Mouse (Mus musculus): ENCODE measurements at regions not wholly inside any gene's neighbourhood (a gene's known extent, or its start where the extent isn't known, plus 50 kb on each side); places are given as distances from the start of the nearest gene placed in this dataset.

DNA sequence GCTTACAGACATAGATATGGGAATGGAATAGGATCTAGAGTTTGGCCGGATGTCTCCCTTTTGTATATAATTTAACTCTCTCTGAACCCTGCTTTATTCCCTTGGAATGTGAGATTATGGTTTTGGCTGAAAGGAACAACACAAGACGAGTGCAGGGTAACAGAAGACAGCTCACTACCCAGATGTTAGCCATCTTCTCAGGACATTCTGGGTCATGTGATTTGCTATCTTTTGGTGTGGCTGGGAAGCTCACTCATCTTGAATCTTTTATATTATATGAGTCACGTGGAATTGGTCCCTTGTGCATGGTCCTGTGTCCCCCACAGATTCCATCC lies 108.6 kb upstream of the Tmc3 start:
- 28% methylated on average over 3 of the region's 3 CpGs for WGBS
- H3K4me1 ChIP-seq, result peaks cover 43% of the 10 kb centered on the region
- no peak overlapping the region for H3K4me3 ChIP-seq
- peak overlapping the region; percentile 92 for H3K27ac ChIP-seq
- H3K4me2 ChIP-seq, result no peak overlapping the region; the same call in 1 of the 2 replicates
- no peaks in the 10 kb centered on the region for H3K9me3 ChIP-seq
- H3K9ac ChIP-seq, result no peak overlapping the region
- no peaks in the 10 kb centered on the region for H3K27me3 ChIP-seq
- no peak for ATAC-seq (ENCODE audit: insufficient number of reproducible peaks, insufficient read depth, low FRiP score, low TSS enrichment, low read depth)
- H3K36me3 ChIP-seq, result no peaks in the 10 kb centered on the region

DNA sequence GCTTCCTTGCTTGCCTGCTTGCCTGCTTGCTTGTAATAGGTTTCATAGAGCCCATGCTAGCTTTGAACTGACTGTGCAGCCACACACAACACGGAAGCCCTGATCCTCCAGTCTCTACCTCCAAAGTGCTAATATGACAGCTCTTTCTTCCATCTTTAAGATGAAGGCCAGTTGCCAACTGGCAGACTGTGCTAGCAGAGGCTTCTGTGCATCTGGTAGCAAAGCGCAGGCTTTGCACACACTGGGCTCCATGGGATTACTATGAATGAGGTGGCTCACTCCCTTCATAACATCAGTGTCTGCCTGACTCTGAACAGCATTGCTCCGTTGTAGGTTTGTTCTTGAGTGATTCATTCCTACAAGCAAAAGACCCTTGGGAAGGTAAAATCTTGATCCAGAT lies 107.9 kb upstream of the Tmc3 start:
- Histone ChIP-seq H3K4me3 (no peak overlapping the region), H3K9me3 (no peaks in the 10 kb centered on the region), H3K4me1 (peaks cover 43% of the 10 kb centered on the region), H3K36me3 (no peaks in the 10 kb centered on the region), H3K9ac (no peak overlapping the region), H3K27ac (peak overlapping the region; percentile 92), H3K4me2 (no peak overlapping the region), H3K27me3 (no peaks in the 10 kb centered on the region)
- ATAC-seq (ENCODE audit: insufficient number of reproducible peaks, insufficient read depth, low FRiP score, low TSS enrichment, low read depth), result no peak
- 74% methylated on average over 3 of the region's 3 CpGs for WGBS

DNA sequence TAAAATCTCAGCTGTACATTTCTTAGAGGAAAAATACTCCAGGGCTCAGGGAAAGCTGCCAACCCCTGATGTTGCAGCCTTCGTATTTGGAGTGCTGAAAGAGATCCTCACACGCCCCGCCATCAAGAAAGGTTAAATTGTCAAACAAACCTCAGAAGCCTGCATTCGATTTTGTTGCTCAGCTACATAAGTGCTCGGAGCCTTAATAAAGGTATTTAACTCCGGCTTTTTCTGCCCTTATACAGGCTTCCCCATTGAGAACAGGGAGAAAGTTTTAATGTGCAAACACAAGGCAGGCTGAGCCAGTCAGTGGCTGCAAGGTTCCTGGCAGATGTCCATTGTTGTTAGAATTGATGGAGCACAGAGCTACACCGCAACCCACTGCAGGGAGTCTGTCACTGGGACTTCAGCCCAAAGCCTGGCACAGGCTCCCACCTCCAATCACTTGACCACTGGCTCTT lies 107.0 kb upstream of the Tmc3 start:
- Histone ChIP-seq H3K9me3 (no peaks in the 10 kb centered on the region), H3K4me2 (peak overlapping the region; percentile 18), H3K4me1 (peaks cover 45% of the 10 kb centered on the region)

DNA sequence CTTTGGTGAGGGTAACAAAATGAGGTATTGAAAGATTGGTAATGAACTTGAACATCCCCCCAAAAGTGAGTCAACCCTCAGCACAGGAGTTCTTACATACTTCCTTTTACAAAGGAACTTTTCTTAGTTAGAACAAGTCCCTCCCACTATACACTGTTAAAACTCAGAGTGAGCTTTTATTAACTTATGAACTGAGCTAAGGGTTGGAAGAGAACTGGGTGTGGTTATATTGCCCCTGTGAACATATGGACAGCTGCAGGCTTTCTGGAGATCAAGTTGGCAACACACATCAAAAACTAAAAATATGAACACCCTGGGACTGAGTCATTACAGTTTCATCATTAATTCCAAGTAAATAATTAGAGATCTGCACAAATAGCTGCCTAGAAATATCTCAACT lies 103.1 kb upstream of the Tmc3 start:
- Histone ChIP-seq H3K4me3 (no peak overlapping the region), H3K4me1 (peaks cover 20% of the 10 kb centered on the region), H3K9me3 (no peaks in the 10 kb centered on the region), H3K27ac (no peak overlapping the region), H3K9ac (no peak overlapping the region), H3K36me3 (no peaks in the 10 kb centered on the region), H3K4me2 (no peak overlapping the region), H3K27me3 (no peaks in the 10 kb centered on the region)
- ATAC-seq (ENCODE audit: insufficient number of reproducible peaks, insufficient read depth, low FRiP score, low TSS enrichment, low read depth), result no peak

More for the DNA sequence above, 107.0 kb upstream of the Tmc3 start:
- no peaks in the 10 kb centered on the region for H3K36me3 ChIP-seq
- peak; percentile 72 for ATAC-seq (ENCODE audit: insufficient number of reproducible peaks, insufficient read depth, low FRiP score, low TSS enrichment, low read depth)
- no peak overlapping the region for H3K9ac ChIP-seq
- no peaks in the 10 kb centered on the region for H3K27me3 ChIP-seq
- H3K27ac ChIP-seq, result peak overlapping the region; percentile 92
- H3K4me3 ChIP-seq, result no peak overlapping the region
- WGBS, result 13% methylated on average over 7 of the region's 7 CpGs

DNA sequence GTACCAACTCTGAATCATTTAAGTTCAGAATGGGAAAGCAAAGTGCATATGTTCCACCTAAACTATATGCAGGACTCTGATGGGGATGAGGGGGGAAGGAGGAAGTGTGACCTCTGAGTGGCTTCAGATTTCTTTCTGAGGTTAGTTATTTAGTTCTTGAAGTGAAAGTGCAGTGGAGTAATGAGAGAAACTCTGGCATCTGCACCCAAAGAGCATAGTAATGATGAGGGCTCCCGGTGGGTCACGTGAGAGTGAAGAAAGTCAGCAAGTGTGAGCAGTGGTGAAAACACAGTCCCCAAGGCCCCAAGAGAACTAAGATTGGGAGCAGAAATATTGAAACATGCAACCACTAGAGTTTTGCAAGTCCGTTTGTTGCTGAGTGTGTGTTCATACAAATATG lies 102.5 kb upstream of the Tmc3 start:
- no peak for ATAC-seq (ENCODE audit: insufficient number of reproducible peaks, insufficient read depth, low FRiP score, low TSS enrichment, low read depth)
- Histone ChIP-seq H3K4me3 (no peak overlapping the region), H3K4me1 (peaks cover 15% of the 10 kb centered on the region), H3K9ac (no peak overlapping the region), H3K4me2 (no peak overlapping the region), H3K27me3 (no peaks in the 10 kb centered on the region), H3K9me3 (no peaks in the 10 kb centered on the region), H3K27ac (no peak overlapping the region), H3K36me3 (no peaks in the 10 kb centered on the region)
- WGBS, result 61% methylated on average over 3 of the region's 3 CpGs

DNA sequence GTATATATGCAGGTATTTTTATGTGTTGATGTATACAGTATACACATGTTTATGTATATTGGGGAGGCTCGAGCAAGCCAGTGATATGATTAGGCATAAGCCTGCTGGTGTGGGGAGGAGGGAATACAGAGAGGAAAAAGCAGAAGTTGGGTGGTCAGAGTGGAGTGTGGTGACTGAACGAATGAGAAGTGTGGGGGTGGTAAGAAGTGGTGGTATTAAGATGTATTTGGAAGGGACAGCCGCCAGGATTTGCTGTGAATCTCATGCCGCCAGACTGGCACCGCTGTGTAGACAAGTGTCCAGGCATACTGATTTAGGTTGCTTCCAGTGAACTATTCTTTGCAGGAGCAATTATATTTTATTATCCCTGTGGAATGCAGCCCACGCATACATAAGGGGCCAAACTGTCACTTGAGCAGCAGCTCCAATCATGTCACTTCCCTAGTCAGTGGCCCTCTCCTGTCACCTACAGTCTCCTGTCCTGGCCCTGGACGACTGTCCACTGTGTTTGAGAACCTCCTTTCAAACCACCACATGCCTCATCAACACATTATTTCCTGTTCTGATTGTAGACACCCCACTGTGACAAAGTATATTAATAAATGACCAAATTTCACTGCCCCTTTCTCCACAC lies 101.9 kb upstream of the Tmc3 start:
- 57% methylated on average over 7 of the region's 7 CpGs for WGBS

DNA sequence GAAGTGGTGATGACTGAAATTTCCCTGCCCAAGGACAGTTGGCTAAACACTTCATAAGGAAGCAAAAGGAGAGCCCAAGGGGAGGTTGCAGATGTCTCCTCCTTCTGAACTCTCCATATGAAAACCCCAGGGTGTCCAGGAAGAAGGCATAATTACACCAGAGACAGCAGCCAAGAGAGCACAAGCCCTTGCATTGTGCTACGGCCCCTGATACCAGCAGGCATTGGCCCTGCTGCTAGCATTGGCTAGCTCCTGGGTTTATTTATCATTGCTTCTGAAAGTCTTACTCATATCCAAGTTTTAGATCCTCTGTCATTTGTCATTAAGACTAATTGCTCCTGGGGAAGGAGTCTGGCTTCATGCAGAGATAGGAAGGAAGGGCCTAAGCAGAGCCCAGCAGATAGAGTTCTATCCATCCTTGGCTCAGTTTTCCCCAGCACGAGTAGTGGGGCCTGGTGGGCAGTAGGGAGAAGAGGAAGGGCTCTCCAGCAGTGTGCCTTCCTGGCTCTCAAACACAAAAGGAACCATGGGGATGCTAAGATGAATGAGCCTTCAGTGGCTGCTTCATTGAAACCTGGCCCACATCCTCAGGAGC lies 98.5 kb upstream of the Tmc3 start:
- H3K4me1 ChIP-seq, result 0 out of 2 replicates have a peak, but pooled peaks cover 6% of the 10 kb centered on the region
- no peak for ATAC-seq (ENCODE audit: insufficient number of reproducible peaks, insufficient read depth, low FRiP score, low TSS enrichment, low read depth)
- no peak overlapping the region for H3K9ac ChIP-seq
- WGBS, result 55% methylated on average over 2 of the region's 2 CpGs
- H3K27ac ChIP-seq, result no peak overlapping the region
- no peaks in the 10 kb centered on the region for H3K27me3 ChIP-seq
- H3K9me3 ChIP-seq, result no peaks in the 10 kb centered on the region
- no peak overlapping the region for H3K4me3 ChIP-seq
- H3K36me3 ChIP-seq, result no peaks in the 10 kb centered on the region
- no peak overlapping the region for H3K4me2 ChIP-seq

More for the DNA sequence above, 101.9 kb upstream of the Tmc3 start:
- Histone ChIP-seq H3K4me1 (peaks cover 10% of the 10 kb centered on the region), H3K27me3 (no peaks in the 10 kb centered on the region), H3K4me2 (no peak overlapping the region), H3K9ac (no peak overlapping the region), H3K36me3 (no peaks in the 10 kb centered on the region), H3K4me3 (no peak overlapping the region), H3K27ac (no peak overlapping the region), H3K9me3 (no peaks in the 10 kb centered on the region)
- no peak for ATAC-seq (ENCODE audit: insufficient number of reproducible peaks, insufficient read depth, low FRiP score, low TSS enrichment, low read depth)

DNA sequence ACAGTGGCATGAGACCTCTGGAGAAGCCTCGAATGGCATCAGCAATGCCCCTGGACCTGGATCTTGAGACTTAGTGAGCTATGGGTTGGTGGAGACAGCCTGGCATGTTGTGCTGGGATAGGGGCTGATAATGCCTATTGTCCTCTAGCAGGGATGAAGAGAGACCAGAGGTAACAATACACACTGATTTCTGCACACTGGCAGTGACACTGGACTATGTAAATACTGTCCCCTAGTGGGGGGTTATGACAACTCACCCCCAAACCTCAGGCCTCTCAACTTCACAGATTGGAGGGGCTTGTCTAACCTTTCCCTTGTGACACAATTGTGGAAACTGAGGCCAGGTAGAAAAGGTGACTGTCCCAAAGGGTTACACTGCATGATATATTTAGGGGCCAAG lies 94.9 kb upstream of the Tmc3 start:
- Histone ChIP-seq H3K4me2 (no peak overlapping the region), H3K36me3 (no peaks in the 10 kb centered on the region), H3K9me3 (no peaks in the 10 kb centered on the region), H3K4me3 (no peak overlapping the region), H3K27me3 (no peaks in the 10 kb centered on the region), H3K4me1 (0 out of 2 replicates have a peak, but pooled peaks cover 4% of the 10 kb centered on the region), H3K9ac (no peak overlapping the region), H3K27ac (no peak overlapping the region)
- WGBS, result 88% methylated on average over 1 of the region's 1 CpGs
- ATAC-seq (ENCODE audit: insufficient number of reproducible peaks, insufficient read depth, low FRiP score, low TSS enrichment, low read depth), result no peak

DNA sequence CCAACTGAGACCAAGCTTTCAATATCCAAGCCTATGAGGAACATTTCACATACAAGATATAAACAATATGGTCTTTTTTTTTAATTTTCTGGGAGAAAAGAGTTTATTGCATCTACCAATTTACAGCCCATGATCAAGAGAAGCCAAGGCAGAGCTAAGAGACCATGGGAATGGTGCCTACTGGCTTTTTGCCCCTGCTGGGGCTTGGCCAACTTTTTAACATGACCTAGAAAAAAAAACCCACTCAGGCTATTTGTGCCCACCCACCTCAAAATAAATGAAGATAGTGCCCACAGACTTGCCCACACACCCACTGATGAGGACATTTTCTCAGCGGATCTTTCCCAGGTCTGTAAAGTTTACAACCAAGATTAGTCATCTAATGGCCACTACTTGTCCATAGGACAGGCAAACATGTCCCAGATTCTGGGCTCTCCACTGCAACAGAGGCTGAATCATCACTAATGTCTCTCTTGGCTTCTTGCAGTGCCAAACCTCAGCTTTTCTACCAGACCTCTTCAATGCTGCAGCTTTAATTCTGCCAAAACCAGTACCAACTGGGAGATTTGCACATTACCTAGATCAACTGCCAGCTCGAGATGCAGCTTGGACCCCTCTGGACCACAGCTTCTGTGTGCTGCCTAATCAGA lies 79.6 kb upstream of the Tmc3 start:
- Histone ChIP-seq H3K36me3 (no peaks in the 10 kb centered on the region), H3K27me3 (no peaks in the 10 kb centered on the region), H3K27ac (no peak overlapping the region), H3K4me2 (no peak overlapping the region), H3K4me1 (0 out of 2 replicates have a peak, but pooled peaks cover 3% of the 10 kb centered on the region), H3K4me3 (no peak overlapping the region), H3K9me3 (no peaks in the 10 kb centered on the region), H3K9ac (no peak overlapping the region)
- ATAC-seq (ENCODE audit: insufficient number of reproducible peaks, insufficient read depth, low FRiP score, low TSS enrichment, low read depth), result no peak
- 75% methylated on average over 2 of the region's 2 CpGs for WGBS

DNA sequence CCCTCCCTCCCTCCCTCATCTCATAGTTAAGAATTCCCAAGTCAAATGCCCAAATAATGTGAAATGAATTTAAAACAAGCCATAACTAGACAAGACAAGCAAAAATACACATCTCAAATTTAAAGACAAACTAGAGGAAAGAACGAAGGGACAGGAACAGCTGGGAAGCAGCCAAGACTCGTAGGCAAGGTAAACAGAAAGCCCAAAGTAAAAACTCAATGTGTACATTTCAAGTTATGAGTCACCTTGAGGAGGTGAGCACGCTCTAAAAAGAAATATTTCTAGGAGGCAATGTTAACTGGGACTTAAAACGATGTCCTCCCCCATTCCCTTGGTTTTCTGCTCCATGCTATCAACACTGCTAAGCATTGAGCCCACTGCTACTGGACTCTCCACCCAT lies 68.4 kb upstream of the Tmc3 start:
- Histone ChIP-seq H3K4me3 (no peak overlapping the region), H3K9me3 (no peaks in the 10 kb centered on the region), H3K4me1 (0 out of 2 replicates have a peak, but pooled peaks cover 4% of the 10 kb centered on the region), H3K36me3 (no peaks in the 10 kb centered on the region), H3K4me2 (no peak overlapping the region), H3K27ac (no peak overlapping the region), H3K9ac (no peak overlapping the region), H3K27me3 (no peaks in the 10 kb centered on the region)
- WGBS, result 61% methylated on average over 4 of the region's 4 CpGs
- no peak for ATAC-seq (ENCODE audit: insufficient number of reproducible peaks, insufficient read depth, low FRiP score, low TSS enrichment, low read depth)

DNA sequence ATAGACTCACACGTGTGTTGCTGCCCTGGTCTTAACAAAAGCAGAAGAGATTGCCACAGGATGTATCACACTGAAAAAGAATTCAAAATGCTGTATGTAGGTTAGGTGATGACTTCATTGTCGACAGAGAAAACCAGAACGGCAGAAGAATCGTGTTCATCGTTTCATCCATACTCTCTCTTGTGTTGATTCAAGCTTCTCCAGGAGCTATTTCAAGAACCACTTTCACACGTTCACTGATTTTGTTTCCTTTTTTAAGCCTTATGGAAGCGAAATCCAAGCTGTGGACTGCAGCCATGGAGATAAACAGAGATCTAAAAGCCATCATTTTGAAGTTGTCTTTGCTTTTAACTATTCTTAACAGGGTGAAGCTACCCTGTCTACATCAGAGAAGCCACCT lies 63.2 kb upstream of the Tmc3 start:
- no peak overlapping the region for H3K27ac ChIP-seq
- no peaks in the 10 kb centered on the region for H3K27me3 ChIP-seq
- H3K36me3 ChIP-seq, result no peaks in the 10 kb centered on the region
- H3K4me3 ChIP-seq, result no peak overlapping the region
- H3K4me1 ChIP-seq, result 0 out of 2 replicates have a peak, but pooled peaks cover 1% of the 10 kb centered on the region
- no peak overlapping the region for H3K9ac ChIP-seq
- no peak for ATAC-seq (ENCODE audit: insufficient number of reproducible peaks, insufficient read depth, low FRiP score, low TSS enrichment, low read depth)
- H3K9me3 ChIP-seq, result no peaks in the 10 kb centered on the region
- 87% methylated on average over 7 of the region's 7 CpGs for WGBS
- H3K4me2 ChIP-seq, result no peak overlapping the region
